Mouse (Mus musculus): ENCODE measurements at regions not wholly inside any gene's neighbourhood (a gene's known extent, or its start where the extent isn't known, plus 50 kb on each side); places are given as distances from the start of the nearest gene placed in this dataset.

DNA sequence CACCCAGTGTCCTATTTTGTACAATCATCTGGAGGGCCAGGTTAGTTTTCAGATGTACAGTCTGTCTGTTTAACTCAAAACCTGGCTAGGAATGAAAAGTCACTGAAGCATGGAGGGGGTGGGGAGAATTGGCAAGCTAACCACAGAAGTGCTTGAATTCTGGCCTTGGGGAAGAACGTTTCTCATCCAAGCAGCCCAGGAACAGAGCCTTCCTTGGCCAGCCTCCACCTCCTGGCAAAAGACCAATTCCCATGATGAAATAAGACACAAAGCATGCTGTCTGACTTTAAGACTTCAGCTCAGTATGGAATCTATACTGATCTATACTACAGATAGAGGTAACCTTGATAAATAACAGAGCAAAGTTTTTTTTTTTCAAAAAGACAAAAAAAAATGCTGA is 80.3 kb upstream of the Zfp648 start:
- DNase-seq: no peak

DNA sequence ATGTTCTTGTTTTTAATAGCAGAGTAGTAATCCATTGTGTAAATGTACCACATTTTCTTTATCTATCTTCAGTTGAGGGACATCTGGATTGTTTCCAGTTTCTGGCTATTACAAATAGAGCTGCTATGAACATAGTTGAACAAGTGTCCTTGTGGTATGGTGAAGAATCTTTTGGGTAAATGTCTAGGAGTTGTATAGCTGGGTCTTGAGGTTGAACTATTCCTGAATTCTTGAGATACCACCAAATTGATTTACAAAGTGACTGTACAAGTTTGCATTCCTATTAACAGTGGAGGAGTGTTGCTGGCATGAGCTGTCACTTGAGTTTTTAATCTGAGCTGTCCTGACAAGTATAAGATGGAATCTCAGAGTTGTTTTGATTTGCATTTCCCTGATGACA is 76.0 kb upstream of the Zfp648 start:
- no peak for DNase-seq

DNA sequence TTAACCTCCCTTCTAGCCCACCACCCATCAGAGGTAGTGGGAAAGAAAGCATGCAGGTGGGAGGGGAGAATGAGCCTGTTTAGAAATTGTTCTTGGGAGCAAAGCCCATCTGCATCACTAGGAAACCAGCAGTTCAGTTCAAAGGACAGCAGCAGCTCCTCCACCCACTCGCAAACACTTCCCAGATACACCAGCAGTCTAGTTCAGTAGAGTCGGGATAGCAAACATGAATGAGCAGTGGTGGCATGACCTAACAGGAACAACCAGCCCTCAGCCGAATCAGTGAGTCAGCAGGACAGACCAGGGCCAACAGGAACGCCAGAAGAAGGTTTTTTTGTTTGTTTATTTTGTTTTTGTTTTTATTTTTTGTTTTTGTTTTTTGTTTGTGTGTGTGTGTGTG is 74.5 kb upstream of the Zfp648 start:
- no peak for DNase-seq

DNA sequence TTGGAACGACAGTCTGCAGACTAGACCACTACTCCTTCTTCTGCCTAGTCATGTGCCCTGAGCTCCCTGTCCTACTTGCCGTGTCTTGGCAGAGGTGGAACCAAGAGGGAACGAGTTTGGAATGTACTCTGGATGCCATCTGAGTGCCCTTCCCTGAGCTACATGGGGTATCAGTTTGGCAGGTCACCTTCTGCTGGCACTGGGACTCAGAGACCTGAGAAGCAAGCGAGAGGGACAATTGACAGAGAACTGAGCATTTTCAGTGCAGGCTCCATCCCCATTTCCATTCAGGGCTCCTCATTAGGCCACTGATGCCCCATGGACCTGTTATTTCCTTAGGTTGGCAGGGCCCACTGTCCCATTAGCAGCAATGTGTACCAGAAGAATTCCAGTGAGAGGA is 61.5 kb upstream of the Zfp648 start:
- DNase-seq: no peak

DNA sequence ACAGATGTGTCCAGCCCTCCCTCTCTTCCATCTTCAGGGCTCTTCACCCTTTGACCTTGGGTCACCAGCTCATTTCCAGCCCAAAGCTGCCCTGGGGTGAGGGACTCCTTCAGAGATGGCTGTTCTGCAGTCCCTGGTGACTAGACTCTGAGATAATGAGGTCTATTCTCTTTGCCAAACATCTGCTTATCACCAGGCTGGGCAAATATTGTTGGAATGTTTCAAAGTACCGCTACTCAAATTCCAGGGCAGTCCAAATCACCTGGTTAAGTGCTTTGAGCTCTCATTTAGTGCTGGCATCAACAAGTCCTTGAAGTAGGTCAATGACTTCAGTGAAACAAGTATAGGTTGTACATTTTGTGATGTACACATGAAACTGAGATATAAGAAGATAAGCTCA is 57.3 kb upstream of the Zfp648 start:
- no peak for DNase-seq

DNA sequence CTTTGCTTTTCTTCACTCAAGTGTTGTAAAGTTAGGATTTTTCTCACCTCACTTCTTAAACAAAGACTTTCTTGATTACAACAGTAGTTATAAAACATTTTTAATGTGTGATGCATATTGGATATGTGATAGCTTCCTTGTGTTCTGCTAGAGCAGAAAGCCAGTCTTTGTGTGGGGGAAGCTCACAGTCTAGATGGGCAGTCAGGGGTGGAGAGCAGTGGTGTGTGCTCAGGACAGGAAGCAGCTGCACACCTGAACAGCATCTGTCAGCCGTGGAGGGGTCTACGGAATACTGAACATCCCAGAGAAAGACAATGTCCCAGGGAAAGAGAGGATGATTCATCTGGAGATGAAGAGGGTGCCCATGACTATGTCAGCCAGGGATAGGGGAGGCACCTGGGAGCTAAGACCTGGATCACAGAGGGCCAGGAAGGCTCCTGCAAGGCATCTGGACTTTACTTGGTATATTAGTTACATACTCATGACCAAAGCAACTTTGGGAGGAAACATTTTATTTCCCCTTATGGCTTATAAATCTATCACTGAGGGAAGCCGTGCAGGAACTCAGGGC is 53.9 kb upstream of the Zfp648 start:
- no peak for DNase-seq

DNA sequence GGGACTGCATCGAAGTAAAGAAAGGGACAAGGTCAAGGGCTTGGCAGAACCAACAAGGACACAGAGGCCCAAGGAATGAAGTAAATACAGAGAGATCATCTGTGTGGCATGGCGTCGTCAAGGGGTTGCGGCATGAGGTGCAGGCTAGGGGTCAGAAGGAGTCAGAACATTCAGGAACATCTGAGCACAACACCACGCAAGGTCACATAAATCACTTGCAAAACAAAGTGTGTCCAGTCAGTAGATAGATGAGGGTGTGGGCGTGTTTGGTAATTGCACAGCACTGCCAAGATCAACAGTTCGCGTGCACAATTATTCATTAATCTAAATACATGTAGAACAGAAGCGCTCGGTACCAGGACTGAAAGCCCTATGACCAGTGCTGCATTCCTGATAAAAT is 52.0 kb upstream of the Zfp648 start:
- no peak for DNase-seq

DNA sequence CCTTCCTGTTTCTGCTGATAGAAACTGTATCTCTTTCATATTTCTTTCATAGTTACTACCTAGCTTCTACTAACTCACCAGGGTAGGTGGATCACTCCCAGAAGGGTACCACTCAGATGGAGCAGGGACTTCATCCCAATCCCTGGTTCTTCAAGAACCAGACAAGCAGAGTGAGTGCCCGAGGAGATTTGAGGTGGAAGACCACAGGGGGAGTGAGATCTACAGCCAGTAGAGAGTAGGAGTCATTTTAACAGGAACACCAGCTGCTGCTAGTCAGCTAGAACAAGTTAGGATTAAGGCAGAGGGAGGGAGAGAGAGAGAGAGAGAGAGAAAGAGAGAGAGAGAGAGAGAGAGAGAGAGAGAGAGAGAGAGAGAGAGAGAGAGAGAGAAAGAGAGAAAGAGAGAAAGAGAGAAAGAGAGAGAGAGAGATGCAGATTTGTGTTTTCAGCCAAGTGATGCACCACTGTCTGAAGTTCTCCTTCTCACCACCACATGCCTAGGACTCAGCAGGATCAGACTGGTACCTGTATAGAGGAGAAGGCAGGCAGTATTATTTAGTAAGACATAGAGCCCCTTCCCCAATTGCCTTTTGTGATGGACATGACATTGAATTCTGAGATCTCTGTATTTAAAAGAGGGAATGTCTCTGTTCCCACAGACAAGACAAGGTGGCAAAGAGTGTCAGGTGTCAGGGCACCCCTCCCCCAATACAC is 51.4 kb upstream of the Zfp648 start:
- no peak for DNase-seq

DNA sequence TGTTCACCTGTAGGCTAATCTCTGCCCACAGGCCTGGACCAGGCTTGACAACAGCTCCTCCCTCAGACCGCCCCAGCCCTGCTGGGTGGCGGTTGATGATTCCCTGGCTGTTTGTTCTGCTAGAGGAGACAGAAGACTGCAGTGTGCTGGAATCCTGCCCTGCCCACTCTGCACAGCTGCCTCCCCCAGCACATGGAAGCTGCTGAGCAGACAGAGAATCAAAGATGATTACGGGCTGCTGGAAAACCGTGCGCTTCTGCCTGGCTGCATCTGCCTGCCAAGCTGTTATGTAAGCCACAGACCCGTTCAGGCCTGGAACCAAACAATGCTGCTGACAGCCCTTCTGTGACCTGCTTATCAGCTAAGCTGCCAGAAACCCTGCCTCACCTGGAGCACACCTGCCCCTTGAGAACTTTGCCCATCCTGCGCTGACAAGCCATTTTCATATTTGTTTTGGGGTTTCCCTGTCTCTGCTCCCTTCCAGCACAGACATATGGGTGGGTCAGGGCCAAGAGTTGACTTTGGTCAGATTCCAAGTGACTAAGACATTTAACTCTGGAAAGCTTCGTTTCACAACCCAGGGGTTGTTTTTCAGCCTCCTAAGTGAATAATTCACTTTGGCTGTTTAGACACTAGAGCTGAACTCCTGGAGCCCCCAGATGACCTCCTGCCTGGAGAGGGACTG is 50.7 kb upstream of the Zfp648 start:
- no peak for DNase-seq
